Mouse (Mus musculus) heart, embryonic 15.5 days (tissue): ENCODE results near the gene Il16. TPM values are rescaled to one million over a fixed set of nuclear protein-coding genes. Genes with fewer than 3 reads are reported as not detected.

Source experiments
- ATAC-seq: fragments of 200-750 bp; cut with Nextera tagmentation; replicated peaks from 2 replicates; pipeline ENCODE4 v1.8.0; 2017; ENCODE audit warnings: low read depth, moderate TSS enrichment; ENCODE audit not compliant: insufficient number of reproducible peaks, insufficient read depth, low FRiP score
- H3K27ac ChIP-seq: fragments of 300-500 bp; sonication (generic); 2 replicates; pipeline ENCODE4 v1.5.1; 2015; ENCODE audit warnings: mild to moderate bottlenecking, inconsistent platforms
- H3K27me3 ChIP-seq: fragments of 300-500 bp; sonication (generic); 2 replicates; pipeline ENCODE4 v1.6.1; 2015; ENCODE audit warnings: inconsistent platforms
- H3K36me3 ChIP-seq: fragments of 300-500 bp; sonication (generic); 2 replicates; pipeline ENCODE4 v1.6.1; 2015; ENCODE audit warnings: mild to moderate bottlenecking, inconsistent platforms
- H3K4me1 ChIP-seq: fragments of 300-500 bp; sonication (generic); replicated peaks from 2 replicates; pipeline ENCODE4 v1.6.1; 2015; ENCODE audit warnings: inconsistent platforms
- H3K4me2 ChIP-seq: fragments of 300-500 bp; sonication (generic); 2 replicates; pipeline ENCODE4 v1.6.1; 2015; ENCODE audit warnings: inconsistent platforms, mild to moderate bottlenecking, moderate library complexity
- H3K4me3 ChIP-seq: fragments of 300-500 bp; sonication (generic); 2 replicates; pipeline ENCODE4 v1.5.1; 2015; ENCODE audit warnings: mild to moderate bottlenecking, inconsistent platforms
- H3K9ac ChIP-seq: fragments of 300-500 bp; sonication (generic); 2 replicates; pipeline ENCODE4 v1.6.1; 2015; ENCODE audit warnings: mild to moderate bottlenecking, inconsistent platforms
- H3K9me3 ChIP-seq: fragments of 300-500 bp; sonication (generic); replicated peaks from 2 replicates; pipeline ENCODE4 v1.6.1; 2016; ENCODE audit warnings: inconsistent platforms
- WGBS: fragments of 180-500 bp; shearing (Covaris S2); methylation state at CpG from one replicate; pipeline ENCODE4 v1.1.7; 2015; ENCODE audit warnings: mixed read lengths; 5-methylcytosine and 5-hydroxymethylcytosine counted together
- polyA plus RNA-seq: library from polyadenylated mRNA; unstranded; fragments of >200 nt; fragmentation: Nextera tagmentation; extraction: Ambion mirVana; gene quantifications from 2 replicates; pipeline ENCODE4 v1.2.1, GENCODE M21; 2015

Gene Il16
- polyA plus RNA-seq, 1 experiment from 2014 or later: 4.7 TPM

DNA sequence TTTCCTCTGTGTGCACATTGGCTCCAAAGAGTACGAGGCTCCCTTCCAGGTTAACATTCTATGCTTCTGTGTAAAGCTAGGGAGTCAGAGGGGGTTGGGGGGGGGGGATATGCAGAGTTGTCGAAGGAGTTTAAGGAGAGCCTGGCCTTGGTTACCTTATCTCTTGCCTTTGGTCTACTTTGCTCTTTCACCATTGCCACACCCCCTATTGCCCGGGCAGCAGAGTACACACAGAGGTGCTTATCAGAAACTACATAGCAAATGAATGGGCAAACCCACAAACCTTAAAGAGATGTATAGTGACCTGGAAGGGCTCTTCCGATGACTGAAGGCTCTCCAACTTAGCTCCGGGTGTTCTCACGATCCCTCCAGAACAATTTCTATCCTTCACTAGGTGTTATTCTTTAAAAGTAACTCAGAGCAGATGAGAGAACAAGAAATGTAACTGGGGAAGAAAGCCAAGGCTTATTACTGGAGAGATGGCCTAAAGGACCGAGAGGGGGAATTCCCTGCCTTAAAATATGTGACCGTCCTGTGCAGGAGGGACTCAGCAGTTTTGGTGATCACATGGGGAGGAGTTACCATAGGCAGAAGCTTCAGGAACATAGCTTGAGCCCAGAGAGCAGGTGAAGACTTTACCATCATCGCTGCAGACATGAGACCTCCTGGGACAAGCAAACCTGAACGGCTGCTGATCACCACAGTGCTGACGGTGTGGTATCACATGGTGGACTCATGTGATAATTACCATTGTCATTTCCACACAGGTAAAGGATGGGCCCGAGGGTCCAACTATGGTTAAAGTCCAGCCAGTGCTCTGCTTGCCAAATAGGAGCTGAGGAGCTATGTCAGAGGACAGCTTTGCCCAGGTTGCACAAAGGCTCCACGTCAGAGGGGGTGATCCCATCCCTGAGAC is 146.3 kb downstream of the Il16 start:
- H3K9ac ChIP-seq: no peak overlapping the region
- H3K36me3 ChIP-seq: no peaks in the 10 kb centered on the region
- no peak for ATAC-seq
- no peak overlapping the region for H3K4me3 ChIP-seq
- no peaks in the 10 kb centered on the region for H3K9me3 ChIP-seq
- 67% methylated on average over 13 of the region's 13 CpGs for WGBS
- H3K27ac ChIP-seq: no peak overlapping the region
- H3K27me3 ChIP-seq: no peaks in the 10 kb centered on the region
- H3K4me2 ChIP-seq: no peak overlapping the region
- H3K4me1 ChIP-seq: no peaks in the 10 kb centered on the region

DNA sequence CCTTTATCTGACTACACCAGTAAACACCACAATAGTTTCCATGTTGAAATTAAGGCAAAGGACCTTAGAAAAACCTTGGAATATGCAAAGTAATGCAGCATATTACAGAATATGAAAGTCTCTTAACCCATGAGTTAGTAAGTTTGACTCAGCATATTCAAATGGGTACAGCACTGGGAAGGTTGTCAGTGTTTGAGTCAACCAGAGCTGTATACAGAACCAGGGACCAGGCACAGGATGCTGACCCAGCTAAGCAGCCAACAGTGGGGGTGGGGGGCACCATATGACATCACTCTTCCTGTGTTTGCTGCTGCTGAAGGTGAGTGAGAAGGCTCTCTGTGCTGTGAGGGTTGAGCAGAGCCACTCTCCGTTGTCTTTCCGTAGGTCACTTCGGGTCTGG is 148.5 kb downstream of the Il16 start:
- ATAC-seq: no peak
- no peaks in the 10 kb centered on the region for H3K4me1 ChIP-seq
- H3K36me3 ChIP-seq: no peaks in the 10 kb centered on the region
- no peak overlapping the region for H3K27ac ChIP-seq
- no peaks in the 10 kb centered on the region for H3K9me3 ChIP-seq
- H3K9ac ChIP-seq: no peak overlapping the region
- 84% methylated on average over 3 of the region's 3 CpGs for WGBS
- H3K4me3 ChIP-seq: no peak overlapping the region
- no peaks in the 10 kb centered on the region for H3K27me3 ChIP-seq
- no peak overlapping the region for H3K4me2 ChIP-seq

DNA sequence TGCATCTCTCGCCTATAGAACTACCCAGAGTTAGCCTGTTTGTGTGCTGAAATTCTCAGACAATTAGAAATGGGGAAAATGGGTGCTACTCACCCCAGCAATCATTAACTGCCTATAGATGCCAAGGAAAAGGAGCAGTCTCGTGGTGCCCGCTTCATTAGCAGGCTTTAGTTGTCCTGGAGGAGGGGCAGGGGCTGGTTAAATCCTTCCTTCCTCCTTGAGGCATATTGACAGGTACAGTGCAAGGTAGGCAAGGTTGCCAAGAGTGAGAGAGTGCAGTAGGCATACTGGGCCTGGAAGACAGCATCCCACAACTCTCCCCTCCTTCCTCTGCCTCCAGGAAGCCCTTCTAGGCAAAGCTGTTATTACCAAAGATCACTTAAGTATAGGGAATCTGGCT is 151.5 kb downstream of the Il16 start:
- Histone ChIP-seq H3K4me2 (no peak overlapping the region), H3K27me3 (no peaks in the 10 kb centered on the region), H3K4me3 (no peak overlapping the region), H3K9me3 (no peaks in the 10 kb centered on the region), H3K9ac (no peak overlapping the region), H3K27ac (no peak overlapping the region), H3K36me3 (no peaks in the 10 kb centered on the region), H3K4me1 (no peaks in the 10 kb centered on the region)
- WGBS: 80% methylated on average over 3 of the region's 3 CpGs
- no peak for ATAC-seq

Other genes starting within 250 kb of the Il16 start
- gene Tmc3, start 160.8 kb downstream of the Il16 start, polyA plus RNA-seq: 0.64 and 2.0 TPM in 2 replicates
- gene Stard5, start 113.8 kb downstream of the Il16 start, polyA plus RNA-seq: 29.8 and 36.0 TPM in 2 replicates
- gene Cfap161, start 49.2 kb upstream of the Il16 start, polyA plus RNA-seq: 1.8 and 1.9 TPM in 2 replicates
- 10.2 and 13.3 TPM in 2 replicates for gene Tlnrd1, start 138.6 kb upstream of the Il16 start, polyA plus RNA-seq
- 77.1 and 78.8 TPM in 2 replicates for gene Mesd, start 138.7 kb upstream of the Il16 start, polyA plus RNA-seq